Mouse (Mus musculus): ENCODE data around the gene Parp2. TPM values are rescaled to one million over a fixed set of nuclear protein-coding genes. Genes with fewer than 3 reads are reported as not detected.

The Parp2 gene
- polyA plus RNA-seq, 1 experiment from 2014 or later = 69.6 TPM

DNA sequence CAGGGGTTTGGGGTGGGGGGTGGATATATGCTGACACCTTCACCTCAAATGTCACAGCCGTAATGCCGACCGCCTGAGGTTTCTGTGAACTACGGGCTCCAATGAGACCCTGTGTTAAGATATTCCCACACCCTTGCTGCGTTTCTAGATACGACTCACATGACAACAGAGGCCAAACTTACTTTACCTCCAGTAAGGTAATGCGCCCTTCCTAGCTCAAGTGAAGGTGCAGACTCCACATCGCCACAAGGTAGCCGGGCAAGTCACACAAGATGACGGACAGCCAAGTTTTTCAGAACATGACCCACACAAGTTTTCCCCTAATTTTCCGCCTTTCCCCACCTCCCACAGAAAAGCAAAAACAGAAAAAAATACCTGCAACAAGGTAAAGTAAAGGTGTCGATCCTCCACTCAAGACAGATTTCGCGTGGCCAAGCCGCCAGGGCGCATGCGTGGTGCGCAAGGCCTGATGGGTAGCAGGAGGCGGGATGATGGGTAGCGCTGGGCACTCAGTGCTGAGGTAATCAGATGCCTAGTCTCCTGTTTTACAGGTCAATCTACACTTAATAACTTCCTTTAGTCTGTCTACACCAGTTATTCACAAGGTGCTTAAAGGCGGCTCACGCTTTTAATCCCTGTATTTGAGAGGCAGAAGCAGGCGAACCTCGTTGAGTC, 12.2 kb upstream of the Parp2 start:
- Histone ChIP-seq H3K4me2 (ENCODE audit: low read length) (no peak overlapping the region), H3K4me1 (replicated peaks; ENCODE audit: control insufficient read depth, insufficient read depth, low read length) (no peaks in the 10 kb centered on the region), H3K9me3 (ENCODE audit: control insufficient read depth, low read length) (no peaks in the 10 kb centered on the region), H3K36me3 (ENCODE audit: control insufficient read depth, insufficient read depth, low read length) (no peaks in the 10 kb centered on the region), H3K27me3 (replicated peaks; ENCODE audit: control insufficient read depth, insufficient read depth, low read length) (no peaks in the 10 kb centered on the region), H3K27ac (ENCODE audit: low read depth) (no peak overlapping the region), H3K4me3 (ENCODE audit: low read depth, low read length) (no peak overlapping the region), H3K9ac (ENCODE audit: low read length) (no peak overlapping the region)
- 93% methylated on average over 24 of the region's 24 CpGs for WGBS
- peak; percentile 43 for DNase-seq (ENCODE audit: low spot score)
- ATAC-seq (replicated peaks; ENCODE audit: low FRiP score, low TSS enrichment, low read depth) = no peak

DNA sequence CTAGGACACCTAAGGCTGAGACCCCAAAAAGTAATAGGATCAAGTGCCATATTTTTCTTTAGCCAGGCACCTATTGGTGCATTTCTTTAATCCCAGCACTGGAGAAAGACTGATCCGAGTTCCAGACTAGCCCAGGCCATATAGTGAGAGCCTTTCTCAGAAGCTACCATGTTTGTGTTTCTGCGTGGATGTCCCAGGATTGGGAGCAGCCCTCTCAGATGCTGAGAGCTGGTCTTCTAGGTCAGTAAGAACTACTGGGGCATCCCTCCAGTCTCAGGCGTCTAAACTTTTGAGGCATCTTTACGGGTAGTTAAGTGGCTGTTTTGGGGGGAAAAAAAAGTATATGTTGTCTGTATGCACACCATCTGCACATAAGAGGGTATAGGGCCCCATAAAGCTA, 11.7 kb upstream of the Parp2 start:
- Histone ChIP-seq H3K4me1 (replicated peaks; ENCODE audit: control insufficient read depth, insufficient read depth, low read length) (no peaks in the 10 kb centered on the region), H3K36me3 (ENCODE audit: control insufficient read depth, insufficient read depth, low read length) (no peaks in the 10 kb centered on the region), H3K27ac (ENCODE audit: low read depth) (no peak overlapping the region), H3K4me2 (ENCODE audit: low read length) (no peak overlapping the region), H3K9me3 (ENCODE audit: control insufficient read depth, low read length) (no peaks in the 10 kb centered on the region), H3K4me3 (ENCODE audit: low read depth, low read length) (no peak overlapping the region), H3K27me3 (replicated peaks; ENCODE audit: control insufficient read depth, insufficient read depth, low read length) (no peaks in the 10 kb centered on the region), H3K9ac (ENCODE audit: low read length) (no peak overlapping the region)
- DNase-seq (ENCODE audit: low spot score) (peak; percentile 24), ATAC-seq (replicated peaks; ENCODE audit: low FRiP score, low TSS enrichment, low read depth) (no peak)
- WGBS = 88% methylated on average over 4 of the region's 4 CpGs

DNA sequence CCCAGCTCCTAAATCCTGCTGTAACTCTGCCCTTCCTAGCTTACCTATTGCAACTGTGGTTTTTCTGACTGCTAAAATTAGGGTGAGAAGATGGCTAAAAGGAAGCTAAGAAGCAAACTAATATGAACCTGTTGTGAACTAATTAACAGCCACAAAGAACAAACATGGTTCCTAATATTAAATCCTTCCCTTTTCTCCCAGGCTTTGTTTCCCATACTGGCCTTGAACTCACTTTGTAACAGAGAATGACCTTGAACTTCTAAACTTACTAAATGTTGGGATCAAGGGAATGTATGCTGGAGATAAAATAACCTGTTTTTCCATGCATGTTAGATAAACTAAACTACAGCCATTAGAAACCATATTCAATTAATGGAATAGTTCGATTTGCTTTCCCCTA, 11.2 kb upstream of the Parp2 start:
- no peak for ATAC-seq (replicated peaks; ENCODE audit: low FRiP score, low TSS enrichment, low read depth)
- Histone ChIP-seq H3K36me3 (ENCODE audit: control insufficient read depth, insufficient read depth, low read length) (no peaks in the 10 kb centered on the region), H3K9me3 (ENCODE audit: control insufficient read depth, low read length) (no peaks in the 10 kb centered on the region), H3K4me2 (ENCODE audit: low read length) (no peak overlapping the region), H3K4me3 (ENCODE audit: low read depth, low read length) (no peak overlapping the region), H3K4me1 (replicated peaks; ENCODE audit: control insufficient read depth, insufficient read depth, low read length) (no peaks in the 10 kb centered on the region), H3K9ac (ENCODE audit: low read length) (no peak overlapping the region), H3K27ac (ENCODE audit: low read depth) (no peak overlapping the region), H3K27me3 (replicated peaks; ENCODE audit: control insufficient read depth, insufficient read depth, low read length) (no peaks in the 10 kb centered on the region)
- DNase-seq (ENCODE audit: low spot score) = no peak
- WGBS = 84% methylated on average over 1 of the region's 1 CpGs

DNA sequence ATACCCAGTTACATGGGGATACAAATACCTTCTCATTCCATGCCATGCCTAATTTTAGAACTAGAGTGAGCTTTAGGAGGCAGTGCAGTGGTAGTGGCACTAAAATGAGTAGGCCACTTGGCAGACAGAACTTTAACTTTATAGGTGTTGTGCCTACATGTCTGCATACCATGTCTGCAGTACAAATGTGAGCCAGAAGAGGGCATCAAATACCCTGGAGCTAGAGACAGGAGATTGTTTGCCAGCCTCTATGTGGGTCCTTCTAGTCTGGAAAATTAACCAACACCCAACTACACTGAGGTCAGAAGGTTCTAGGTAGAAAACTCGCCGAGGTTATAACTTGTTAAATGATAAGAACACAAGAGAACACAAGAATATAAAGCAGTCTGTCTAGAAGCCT, 9.1 kb upstream of the Parp2 start:
- no peak for DNase-seq (ENCODE audit: low spot score)
- H3K9me3 ChIP-seq (ENCODE audit: control insufficient read depth, low read length) = no peaks in the 10 kb centered on the region
- WGBS = 63% methylated on average over 2 of the region's 2 CpGs

DNA sequence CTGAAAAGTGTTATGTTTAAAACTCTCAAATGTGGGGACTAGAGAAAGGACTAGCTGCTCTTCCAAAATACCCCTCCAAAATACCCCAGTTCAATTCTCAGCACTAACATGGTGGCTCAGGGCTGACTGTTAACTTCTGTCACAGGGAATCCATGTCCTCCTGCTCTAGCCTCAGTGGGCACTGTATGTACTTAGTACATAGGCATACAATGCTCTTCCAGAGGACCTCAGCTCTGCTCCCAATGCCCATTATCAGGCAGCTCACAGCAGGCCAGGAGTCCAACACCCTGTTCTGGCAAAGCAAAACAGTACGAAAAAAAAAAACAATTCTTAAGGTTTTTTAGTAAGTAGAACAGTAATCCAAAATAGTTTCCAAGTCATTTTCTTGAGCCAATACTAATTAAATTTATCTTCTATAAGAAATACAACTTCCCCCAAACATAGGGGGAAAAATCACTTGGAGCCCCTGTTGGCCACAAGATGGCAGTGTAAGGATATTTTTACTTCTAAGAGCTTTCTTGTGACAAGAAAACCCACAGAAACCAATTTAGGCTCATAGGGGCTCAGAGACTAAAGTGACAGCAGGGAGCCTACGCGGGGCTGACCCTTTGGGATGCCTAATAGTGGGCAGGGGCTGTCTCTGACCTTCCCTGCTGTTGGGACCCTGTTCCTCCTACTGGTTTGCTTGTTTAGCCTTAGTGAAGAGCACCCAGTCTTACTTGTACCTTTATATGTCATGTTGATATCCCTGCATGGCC, 8.0 kb upstream of the Parp2 start:
- H3K36me3 ChIP-seq (ENCODE audit: control insufficient read depth, insufficient read depth, low read length) = no peaks in the 10 kb centered on the region
- H3K4me2 ChIP-seq (ENCODE audit: low read length) = no peak overlapping the region
- H3K4me3 ChIP-seq (ENCODE audit: low read depth, low read length) = no peak overlapping the region
- H3K27ac ChIP-seq (ENCODE audit: low read depth) = no peak overlapping the region
- H3K9me3 ChIP-seq (ENCODE audit: control insufficient read depth, low read length) = no peaks in the 10 kb centered on the region
- DNase-seq (ENCODE audit: low spot score) (peak; percentile 57), ATAC-seq (replicated peaks; ENCODE audit: low FRiP score, low TSS enrichment, low read depth) (no peak)
- 5% methylated on average over 3 of the region's 3 CpGs for WGBS
- H3K4me1 ChIP-seq (replicated peaks; ENCODE audit: control insufficient read depth, insufficient read depth, low read length) = no peaks in the 10 kb centered on the region
- H3K9ac ChIP-seq (ENCODE audit: low read length) = no peak overlapping the region
- no peaks in the 10 kb centered on the region for H3K27me3 ChIP-seq (replicated peaks; ENCODE audit: control insufficient read depth, insufficient read depth, low read length)

More for the DNA sequence above, 9.1 kb upstream of the Parp2 start:
- H3K4me1 ChIP-seq (replicated peaks; ENCODE audit: control insufficient read depth, insufficient read depth, low read length) = no peaks in the 10 kb centered on the region
- H3K36me3 ChIP-seq (ENCODE audit: control insufficient read depth, insufficient read depth, low read length) = no peaks in the 10 kb centered on the region
- H3K4me2 ChIP-seq (ENCODE audit: low read length) = no peak overlapping the region
- no peak overlapping the region for H3K9ac ChIP-seq (ENCODE audit: low read length)
- no peak overlapping the region for H3K4me3 ChIP-seq (ENCODE audit: low read depth, low read length)
- no peaks in the 10 kb centered on the region for H3K27me3 ChIP-seq (replicated peaks; ENCODE audit: control insufficient read depth, insufficient read depth, low read length)
- H3K27ac ChIP-seq (ENCODE audit: low read depth) = no peak overlapping the region
- ATAC-seq (replicated peaks; ENCODE audit: low FRiP score, low TSS enrichment, low read depth) = no peak

DNA sequence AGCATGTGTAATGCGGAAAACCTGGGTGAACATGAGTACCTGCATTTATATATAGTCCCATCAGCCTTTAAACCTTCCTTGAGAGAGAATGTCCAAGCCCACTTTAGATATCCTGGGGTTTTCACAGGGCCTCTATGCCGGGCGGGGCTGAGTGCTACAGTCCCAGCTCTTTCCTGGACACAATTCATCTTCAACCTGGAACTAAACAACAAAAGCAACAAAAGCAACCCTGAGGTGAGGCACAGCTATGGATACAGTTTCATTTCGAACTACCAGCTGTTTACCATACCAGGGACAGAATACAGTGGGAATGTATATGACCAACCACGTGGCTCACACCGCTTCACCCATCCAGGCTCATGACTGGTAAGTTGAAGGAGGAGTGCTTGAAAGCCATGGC, 5.2 kb upstream of the Parp2 start:
- H3K27me3 ChIP-seq (replicated peaks; ENCODE audit: control insufficient read depth, insufficient read depth, low read length) = no peaks in the 10 kb centered on the region
- no peak overlapping the region for H3K9ac ChIP-seq (ENCODE audit: low read length)
- no peaks in the 10 kb centered on the region for H3K9me3 ChIP-seq (ENCODE audit: control insufficient read depth, low read length)
- no peak overlapping the region for H3K4me3 ChIP-seq (ENCODE audit: low read depth, low read length)
- H3K4me2 ChIP-seq (ENCODE audit: low read length) = no peak overlapping the region
- WGBS = 90% methylated on average over 6 of the region's 6 CpGs
- no peaks in the 10 kb centered on the region for H3K36me3 ChIP-seq (ENCODE audit: control insufficient read depth, insufficient read depth, low read length)
- no peak overlapping the region for H3K27ac ChIP-seq (ENCODE audit: low read depth)
- no peaks in the 10 kb centered on the region for H3K4me1 ChIP-seq (replicated peaks; ENCODE audit: control insufficient read depth, insufficient read depth, low read length)
- DNase-seq (ENCODE audit: low spot score) = no peak
- ATAC-seq (replicated peaks; ENCODE audit: low FRiP score, low TSS enrichment, low read depth) = no peak

DNA sequence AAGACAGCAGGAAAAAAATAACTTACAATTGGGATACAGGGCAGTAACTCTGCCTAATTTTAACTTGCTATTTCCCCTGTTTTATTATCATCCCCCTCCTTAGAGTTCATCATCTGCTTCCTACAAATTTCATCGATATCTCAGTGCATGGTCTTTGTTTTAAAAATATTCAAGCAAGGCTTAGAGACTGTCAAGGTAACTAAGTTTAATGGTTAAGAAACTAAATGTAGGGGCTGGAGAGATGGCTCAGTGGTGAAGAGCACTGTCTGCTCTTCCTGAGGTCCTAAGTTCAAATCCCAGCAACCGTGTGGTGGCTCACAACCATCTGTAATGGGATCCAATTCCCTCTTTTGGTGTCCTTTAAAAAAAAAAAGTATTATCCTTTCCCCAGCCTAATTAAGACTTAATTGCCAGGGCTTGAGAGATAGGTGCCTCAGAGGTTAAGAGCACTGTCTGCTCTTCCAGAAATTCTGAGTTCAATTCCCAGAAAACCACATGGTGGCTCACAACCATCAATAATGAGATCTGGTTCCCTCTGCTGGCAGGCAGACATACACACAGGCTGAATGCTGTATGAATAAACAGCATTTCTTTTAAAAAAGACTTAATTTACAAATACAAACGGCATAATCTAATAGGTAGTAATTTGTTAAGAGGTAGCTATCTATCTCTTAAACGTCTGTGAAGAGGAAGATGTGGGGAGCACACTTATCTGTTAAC, 4.6 kb upstream of the Parp2 start:
- WGBS = 59% methylated on average over 4 of the region's 4 CpGs
- Histone ChIP-seq H3K27me3 (replicated peaks; ENCODE audit: control insufficient read depth, insufficient read depth, low read length) (no peaks in the 10 kb centered on the region), H3K4me1 (replicated peaks; ENCODE audit: control insufficient read depth, insufficient read depth, low read length) (no peaks in the 10 kb centered on the region), H3K9me3 (ENCODE audit: control insufficient read depth, low read length) (no peaks in the 10 kb centered on the region), H3K4me2 (ENCODE audit: low read length) (no peak overlapping the region), H3K4me3 (ENCODE audit: low read depth, low read length) (no peak overlapping the region), H3K27ac (ENCODE audit: low read depth) (no peak overlapping the region), H3K36me3 (ENCODE audit: control insufficient read depth, insufficient read depth, low read length) (no peaks in the 10 kb centered on the region), H3K9ac (ENCODE audit: low read length) (no peak overlapping the region)
- ATAC-seq (replicated peaks; ENCODE audit: low FRiP score, low TSS enrichment, low read depth) (no peak), DNase-seq (ENCODE audit: low spot score) (no peak)

DNA sequence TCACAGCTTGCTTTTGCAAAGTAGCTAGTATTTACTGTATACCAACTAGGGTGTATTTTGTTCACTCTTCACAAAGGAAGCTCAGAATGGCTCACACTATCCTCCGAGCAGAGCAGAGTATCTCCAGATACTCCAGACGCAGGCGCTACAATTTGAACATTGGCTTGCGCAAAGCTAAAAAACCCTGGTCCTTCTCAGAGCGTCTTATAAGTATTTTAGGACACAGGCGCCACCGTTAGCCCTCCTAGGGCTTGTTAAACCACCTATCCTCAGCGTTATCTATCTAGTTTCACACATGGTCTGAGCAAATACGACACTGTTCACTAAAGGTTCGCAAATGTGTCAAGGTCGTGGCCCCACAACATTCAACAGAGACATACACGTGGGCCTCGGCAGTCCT, 3.0 kb upstream of the Parp2 start:
- H3K9me3 ChIP-seq (ENCODE audit: control insufficient read depth, low read length) = no peaks in the 10 kb centered on the region
- H3K27me3 ChIP-seq (replicated peaks; ENCODE audit: control insufficient read depth, insufficient read depth, low read length) = no peaks in the 10 kb centered on the region
- no peak overlapping the region for H3K9ac ChIP-seq (ENCODE audit: low read length)
- DNase-seq (ENCODE audit: low spot score) (no peak), ATAC-seq (replicated peaks; ENCODE audit: low FRiP score, low TSS enrichment, low read depth) (no peak)
- H3K36me3 ChIP-seq (ENCODE audit: control insufficient read depth, insufficient read depth, low read length) = no peaks in the 10 kb centered on the region; the same call in 1 of the 2 replicates
- no peak overlapping the region for H3K4me2 ChIP-seq (ENCODE audit: low read length)
- 63% methylated on average over 13 of the region's 13 CpGs for WGBS
- no peak overlapping the region for H3K4me3 ChIP-seq (ENCODE audit: low read depth, low read length)
- no peaks in the 10 kb centered on the region; the same call in 1 of the 2 replicates for H3K4me1 ChIP-seq (replicated peaks; ENCODE audit: control insufficient read depth, insufficient read depth, low read length)
- no peak overlapping the region for H3K27ac ChIP-seq (ENCODE audit: low read depth)
